Mouse (Mus musculus) retina, embryonic 14.5 days (tissue): ENCODE data around the gene Kif14.
"Not testable (repeated sequence)": the region's sequence is repeated elsewhere in the genome, so short reads cannot be mapped to it uniquely, and the experiment has no call there.

ENCODE experiments used
- DNase-seq: peaks from one replicate; pipeline ENCODE4 v3.0.0-alpha.2; 2015; ENCODE audit warnings: low spot score

The Kif14 gene

DNA sequence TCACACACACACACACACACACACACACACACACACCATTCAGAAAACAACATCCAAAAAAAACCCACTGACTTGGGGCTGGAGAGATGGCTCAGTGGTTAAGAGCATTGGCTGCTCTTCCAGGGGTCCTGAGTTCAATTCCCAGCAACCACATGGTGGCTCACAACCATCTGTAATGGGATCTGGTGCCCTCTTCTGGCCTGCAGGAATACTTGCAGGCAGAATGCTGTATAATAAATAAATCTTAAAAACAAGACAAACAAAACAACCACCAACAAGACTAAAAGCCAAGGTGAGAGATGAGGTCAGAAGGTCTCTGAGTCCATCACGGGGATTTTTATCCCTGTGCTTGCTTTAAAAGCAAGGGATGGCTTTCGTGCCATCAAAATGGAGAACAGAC is 90.5 kb downstream of the Kif14 start:
- DNase-seq = not testable (repeated sequence)

DNA sequence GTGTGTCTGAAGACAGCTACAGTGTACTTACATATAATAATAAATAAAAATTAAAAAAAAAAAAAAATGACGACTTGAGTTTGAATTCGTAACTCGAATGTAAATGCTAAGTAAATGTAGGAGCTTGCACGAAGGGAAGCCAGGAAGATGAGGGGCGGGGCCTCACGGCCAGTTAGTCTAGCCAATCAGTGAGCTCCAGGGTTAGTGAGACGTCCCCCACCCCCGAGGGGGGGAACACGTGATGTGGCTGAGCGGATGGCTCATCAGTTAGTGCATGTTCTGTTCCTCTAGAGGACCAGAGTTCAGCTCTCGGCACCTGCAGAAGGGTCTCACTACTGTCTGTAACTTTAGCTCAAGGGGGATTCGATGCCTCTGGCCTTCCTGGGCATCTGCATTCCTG is 91.3 kb downstream of the Kif14 start:
- DNase-seq = no peak

DNA sequence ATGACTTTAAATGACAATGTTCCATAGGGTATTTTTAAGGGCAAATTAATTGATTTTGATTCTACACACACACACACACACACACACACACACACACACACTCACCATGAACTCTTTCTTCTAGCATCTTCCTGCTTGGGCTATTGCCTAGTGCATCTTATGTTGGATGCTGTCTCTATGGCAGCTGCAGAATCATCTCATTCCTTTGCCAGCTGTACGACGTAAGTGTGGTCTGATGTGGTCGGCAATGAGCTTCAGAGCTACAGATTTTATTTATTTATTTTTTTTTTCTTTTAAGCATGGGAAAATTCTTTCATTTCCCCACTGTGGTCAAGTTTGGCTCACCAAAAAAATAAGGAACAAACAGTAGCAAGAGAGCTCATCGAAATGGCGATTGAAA is 92.6 kb downstream of the Kif14 start:
- DNase-seq = no peak

DNA sequence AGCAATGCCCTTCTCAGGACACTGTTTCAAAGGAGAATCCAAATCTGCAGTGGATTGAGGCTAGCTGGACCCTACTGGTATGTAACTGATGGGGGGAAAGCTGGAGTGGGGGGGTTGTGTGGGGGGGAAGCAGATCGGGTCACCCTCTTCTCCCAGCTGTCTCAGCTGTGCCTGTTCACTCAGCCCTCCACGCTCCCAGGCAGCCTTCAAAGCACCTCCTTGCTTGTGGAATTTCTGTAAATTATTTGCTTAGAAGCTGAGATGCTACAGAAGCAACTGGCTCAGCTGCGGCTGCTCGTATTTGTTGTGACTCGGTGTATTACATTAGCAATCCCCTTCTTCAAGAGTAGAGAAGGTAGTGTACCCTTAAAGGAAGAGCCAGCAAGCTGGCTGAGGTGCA is 93.1 kb downstream of the Kif14 start:
- no peak for DNase-seq

DNA sequence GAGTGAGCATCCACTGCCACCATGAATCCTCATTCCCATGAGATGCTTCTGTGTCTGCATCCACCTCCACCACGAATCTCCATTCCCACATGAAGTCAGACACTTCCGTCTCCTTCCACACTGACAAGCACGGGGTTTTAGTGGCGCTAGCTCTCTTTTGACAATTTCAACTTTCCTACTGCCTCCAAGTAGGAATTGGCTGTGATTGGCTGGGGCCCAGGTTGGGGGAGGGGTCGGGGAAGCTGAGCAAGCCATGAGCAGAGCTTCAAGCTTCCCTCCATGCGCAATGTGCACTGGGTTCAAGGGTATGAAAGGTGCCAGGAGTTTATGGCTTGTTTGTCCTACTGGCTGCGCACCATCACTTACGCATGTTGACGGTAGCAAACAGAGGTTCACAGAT is 93.6 kb downstream of the Kif14 start:
- DNase-seq = no peak

DNA sequence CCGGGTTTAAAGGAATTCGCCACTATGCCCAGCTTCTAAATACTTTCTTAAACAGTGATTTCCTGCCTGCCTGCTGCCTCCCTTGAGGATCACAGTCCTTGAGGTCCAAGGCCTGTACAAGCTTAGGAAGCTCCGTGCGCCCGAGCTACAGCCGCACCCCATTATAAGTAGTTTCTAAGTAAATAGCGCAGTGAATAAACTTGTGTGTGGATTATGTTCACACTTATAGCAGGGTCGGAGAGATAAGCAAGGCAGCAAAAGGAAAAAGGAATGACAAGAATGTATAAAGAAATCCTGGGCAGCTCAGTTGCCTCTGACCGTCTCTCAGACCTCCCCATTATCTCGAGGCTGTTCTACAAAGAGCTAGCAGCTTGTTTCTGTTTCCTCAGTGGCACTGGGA is 95.7 kb downstream of the Kif14 start:
- no peak for DNase-seq

DNA sequence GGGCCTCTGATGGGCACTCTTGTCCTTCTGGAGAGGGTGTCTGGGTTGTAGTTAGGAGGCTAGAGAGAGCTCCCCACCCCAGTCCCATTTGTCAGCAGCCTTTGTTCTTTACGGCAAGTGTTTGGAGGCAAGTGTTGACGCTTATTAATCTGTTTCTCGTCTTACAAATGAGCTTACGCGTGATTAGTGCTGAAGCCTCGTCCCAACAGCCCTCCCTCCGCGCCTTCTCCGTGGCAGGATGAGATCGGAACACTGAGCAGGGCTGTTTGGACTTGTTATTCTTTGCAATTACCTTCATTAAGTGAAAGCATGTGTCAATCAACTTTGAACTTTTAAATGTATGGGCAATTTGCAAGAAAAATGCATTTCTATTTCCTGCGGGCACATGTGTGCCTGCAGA is 97.0 kb downstream of the Kif14 start:
- DNase-seq = no peak

DNA sequence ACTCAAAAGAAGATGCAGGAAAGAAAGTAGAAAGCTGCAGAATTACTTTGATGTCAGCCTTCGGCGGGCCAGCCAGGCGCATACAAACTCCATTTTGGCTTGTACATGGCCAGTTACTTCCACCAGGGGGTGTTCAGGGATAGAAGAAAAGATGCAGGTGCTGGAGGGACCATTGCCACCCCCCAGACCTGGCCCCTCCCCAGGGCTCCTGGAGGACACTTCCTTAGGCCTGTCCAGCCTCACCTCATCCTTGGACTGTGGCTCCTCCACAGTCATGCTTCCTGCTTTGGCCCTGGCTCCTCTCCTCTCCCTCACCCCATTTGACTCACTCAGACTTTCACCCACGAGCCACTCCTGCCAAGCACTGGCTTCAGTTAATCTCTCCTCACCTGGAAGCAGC is 98.8 kb downstream of the Kif14 start:
- DNase-seq = no peak

DNA sequence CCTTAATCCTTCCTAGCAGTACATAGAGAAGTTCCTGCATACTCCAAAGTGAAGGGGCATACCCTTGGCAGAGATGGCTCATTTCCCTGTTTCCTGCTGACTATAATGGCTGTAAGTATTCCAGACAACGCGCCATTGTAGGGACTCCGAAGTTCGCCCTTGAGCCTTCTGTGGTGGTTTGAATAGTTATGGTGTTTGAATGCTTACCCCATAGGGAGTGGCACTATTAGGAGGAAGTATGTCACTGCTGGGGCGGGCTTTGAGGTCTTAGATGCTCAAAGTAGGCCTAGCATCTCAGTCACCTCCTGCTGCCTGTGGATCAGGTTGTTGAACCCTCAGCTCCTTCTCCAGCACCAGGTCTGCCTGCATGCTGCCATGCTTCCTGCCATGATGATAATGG is 100.2 kb downstream of the Kif14 start:
- no peak for DNase-seq

DNA sequence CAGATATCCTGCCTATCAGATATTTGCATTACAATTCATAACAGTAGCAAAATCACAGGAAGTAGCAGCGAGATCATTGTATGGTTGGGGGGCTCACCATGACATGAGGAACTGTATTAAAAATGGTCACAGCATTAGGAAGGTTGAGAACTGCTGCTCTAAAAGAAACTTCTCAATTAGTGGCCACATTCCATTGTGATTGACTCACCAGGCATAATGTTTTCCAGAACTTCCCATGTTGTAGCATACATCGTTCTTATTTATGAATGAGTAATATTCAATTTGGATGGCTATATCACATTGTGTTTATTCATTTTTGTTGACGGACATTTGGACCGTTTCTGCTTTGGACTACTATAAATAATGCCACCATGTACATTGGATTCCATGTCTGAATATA is 101.5 kb downstream of the Kif14 start:
- DNase-seq = no peak

DNA sequence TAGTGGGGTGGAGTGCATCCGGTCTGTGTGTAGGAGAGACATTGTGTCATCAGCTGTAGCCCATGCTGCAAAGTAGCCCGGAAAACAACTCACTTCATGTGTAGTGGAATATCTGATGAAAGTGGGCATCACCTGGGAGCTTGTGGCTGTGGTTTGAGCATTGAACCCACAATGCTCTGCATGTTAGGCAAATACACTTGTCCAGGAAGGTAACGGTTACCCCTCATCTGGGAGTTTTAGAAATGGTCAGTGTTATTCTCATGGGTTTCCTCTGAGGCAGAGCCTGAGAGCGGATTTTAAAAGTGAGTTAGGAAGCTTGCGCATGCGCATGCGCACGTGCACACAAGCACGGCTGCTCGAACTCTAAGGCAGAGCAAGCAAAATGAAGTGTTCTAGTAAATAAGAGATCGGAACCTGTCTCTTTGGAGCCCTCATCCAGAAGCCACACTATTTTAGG is 102.6 kb downstream of the Kif14 start:
- DNase-seq = no peak

DNA sequence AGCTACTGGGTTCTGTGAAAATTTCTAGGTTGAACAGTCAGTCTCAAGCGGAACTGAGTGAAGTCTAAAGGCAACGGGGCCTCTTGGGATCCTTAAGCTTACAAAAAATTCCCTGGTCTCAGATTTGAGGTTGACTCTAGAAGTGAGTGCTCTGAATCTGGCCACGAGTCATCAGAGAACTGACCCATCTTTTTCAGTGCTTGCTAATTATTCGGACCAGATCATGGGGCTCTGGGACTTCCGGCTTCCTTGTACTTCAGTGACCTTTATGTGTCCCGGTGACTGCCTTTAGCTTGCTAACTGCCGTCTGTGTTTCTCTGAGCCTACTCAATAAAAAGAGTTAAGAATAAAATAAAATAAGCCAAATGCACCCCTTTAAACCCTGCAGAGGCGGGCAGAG is 103.1 kb downstream of the Kif14 start:
- DNase-seq = no peak

DNA sequence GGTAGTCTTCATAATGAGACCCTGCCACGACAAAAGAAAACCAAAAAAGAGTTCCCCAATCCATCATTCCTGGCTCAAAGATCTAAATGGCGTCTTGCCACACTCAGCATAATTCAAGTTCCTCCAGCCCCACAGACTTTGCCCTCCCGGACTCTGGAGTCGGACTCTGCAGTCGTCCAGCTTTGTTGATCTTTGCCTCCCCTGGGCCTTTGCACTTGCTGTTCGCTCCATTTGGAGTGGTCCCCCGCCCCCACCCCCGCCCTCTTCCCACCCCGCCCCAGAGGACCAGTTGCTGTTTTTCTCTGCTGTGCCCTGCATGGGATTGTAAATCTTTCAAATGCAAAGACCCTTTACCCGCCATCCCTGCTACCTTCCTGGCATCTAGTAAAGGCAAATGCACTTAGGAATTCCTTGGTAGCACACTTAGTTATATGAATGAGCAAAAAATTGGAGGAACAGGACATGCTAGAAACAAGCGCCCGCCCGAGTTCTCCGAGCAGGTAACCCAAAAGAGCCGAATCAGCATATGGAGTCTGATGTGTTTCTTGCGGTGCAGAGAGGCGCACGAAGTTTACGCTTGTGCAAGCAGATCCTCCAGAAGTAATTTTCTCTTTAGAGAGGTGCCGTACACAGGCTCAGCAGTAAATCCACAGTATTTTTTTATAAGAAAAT is 103.6 kb downstream of the Kif14 start:
- DNase-seq = no peak

DNA sequence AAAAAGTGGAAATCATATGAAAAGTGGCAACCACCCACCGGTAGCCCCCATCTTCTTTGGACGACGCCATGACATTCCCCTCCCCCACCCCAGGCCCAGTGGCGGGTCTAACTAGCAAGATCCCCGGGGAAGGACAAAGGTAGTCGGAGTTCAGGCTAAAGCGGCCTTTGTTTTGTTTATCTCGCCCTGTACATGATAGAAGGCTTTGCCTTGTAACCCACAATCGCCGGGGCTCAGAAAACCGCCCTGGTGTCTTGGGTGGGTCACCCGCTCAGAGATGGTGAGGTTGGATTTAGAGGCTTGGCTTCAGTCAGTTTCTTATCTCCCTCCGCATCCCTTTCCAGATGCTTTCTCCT is 104.1 kb downstream of the Kif14 start:
- peak; percentile 38 for DNase-seq

DNA sequence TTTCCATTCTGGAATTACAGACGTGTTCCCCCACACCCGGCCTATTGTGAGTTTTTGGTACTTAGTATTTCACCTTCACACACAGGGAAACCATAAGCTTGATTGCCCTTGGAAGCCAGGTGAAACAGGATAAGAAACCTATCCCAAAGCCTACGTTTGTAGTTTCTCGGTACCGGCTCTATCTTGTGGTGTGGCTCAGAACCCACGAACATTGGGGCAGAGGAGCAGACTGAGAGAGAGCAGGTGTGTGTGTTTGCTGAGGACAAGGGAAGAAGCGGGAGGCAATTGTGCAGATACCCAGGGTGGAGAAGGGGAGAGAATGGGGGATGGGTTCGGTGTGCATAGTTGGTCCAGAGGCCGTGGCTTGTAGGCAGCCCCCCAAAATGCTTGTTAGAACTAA is 104.8 kb downstream of the Kif14 start:
- no peak for DNase-seq

DNA sequence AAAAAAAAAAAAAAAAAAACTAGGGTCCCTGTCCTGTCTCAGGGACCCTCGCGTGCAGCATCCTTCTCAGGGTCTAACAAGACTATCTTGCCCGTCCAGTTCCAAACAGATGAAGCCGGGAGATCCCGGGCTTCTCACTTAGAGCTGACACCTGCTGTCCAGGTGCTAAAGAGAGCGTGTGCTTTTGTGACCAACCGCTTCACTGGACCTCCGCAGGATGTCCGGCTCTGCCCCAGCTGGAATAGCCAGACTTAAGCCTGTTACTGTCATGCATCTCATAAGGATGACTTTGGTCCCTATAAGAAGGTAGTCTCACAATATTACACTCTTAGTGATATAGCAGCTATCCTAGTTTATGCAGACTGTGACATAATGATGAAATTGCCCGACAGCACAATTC is 105.4 kb downstream of the Kif14 start:
- DNase-seq = no peak

DNA sequence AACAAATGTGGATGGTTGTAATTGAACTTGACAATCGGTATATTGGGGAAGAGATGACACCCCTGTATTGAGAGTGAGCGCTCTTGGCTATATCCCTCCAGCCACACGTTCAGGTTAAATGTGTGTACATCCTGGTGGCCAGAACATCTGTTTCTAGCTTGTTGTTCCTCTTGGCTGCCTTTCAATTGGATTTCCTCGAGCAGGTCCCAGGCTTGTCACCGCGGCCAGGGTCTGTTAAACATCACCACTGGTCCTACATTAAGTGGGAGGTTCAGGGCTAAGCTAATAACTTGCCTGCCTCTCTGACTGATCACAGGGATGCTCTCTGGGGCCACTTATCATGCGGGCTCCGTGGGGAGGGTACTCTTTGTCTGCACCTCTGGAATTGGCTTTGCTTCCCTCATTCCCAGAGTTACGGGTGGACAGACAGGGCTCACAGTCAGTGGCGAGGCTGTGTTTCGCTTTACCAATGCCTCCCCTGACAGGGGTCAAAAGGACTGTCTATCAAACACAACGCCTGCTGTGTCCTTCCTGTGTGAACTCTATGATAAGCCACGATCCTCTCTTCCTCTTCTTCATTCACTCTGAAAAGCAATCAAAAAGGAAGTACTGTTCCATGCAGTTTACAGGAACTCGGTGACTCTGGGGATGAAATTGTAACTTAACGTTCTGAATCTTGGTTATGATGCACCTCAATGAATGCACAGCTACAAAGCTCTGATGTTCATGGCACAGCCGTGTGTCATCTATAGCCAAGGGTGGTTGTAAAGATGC is 111.9 kb downstream of the Kif14 start:
- no peak for DNase-seq

DNA sequence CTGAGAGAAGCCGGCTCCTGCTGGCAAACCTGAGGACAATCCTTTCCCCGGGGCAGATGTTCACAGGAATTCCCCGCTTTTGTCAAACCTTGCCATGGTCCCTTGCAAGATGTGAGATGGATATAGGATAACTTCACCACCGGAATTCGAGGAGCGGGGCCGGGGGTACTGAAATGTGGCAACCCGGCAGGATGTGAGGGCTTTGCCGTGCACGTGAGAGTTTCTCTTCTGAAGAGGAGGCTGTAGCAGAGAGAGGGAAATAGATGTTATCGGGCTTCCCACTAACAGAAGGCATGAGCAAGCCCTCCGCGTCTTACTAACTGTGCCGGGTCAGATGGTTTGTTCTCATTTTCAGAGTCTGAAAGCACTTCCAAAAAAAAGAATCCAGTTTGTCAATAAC is 113.2 kb downstream of the Kif14 start:
- no peak for DNase-seq

DNA sequence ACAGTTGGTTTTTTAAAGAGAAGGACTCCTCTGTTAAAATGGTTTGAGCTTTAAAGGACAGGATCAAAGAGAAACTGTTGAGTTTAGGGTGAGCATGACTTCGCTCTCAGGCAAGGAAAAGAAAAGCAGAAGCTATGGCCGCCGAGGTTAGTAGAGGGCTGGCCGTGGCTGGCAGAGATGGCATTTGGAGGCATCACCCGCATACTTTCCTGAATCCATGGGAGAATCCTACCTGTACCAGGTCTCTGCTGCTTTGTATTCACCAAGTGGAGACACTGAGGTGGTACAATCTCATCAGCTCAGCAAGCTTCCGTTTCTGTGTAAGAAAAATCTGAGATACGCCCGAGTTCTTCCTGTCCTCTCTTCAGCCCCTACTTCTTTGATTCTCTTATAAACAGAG is 114.1 kb downstream of the Kif14 start:
- no peak for DNase-seq
